ENCODE assay signal across 9 mouse cellular contexts in the genomic region with DNA sequence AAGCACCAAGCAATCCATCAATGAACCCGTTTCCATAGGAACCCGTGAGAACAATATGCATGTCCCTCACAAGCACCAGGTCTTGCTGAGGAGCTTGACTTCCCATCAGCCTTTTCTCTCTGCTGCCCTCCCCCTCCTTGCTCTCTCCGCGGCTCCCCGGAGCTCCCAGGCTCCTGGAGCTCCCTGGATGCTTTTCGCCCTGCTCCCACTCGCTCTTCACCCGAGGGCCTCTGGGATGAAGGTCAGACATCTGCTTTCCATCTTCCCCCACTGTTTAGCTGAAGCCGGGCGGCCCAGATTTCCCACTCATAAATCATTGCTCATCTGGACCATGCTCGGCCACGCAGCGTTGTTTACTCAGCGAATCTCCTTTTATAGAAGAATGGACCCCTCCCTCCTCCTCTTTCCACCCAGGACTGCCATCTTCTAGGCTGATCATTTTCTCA.
DNase-seq lines count a peak whose midpoint lies in the region; ATAC-seq and TF ChIP-seq lines count a peak whose summit lies in the region.
"Had no signal": no experiment of that assay in that cellular context is flagged by ENCODE, and none has a peak within 500 bp of the region (broad histone marks: within the 10 kb centered on the region; RNA-seq: fewer than 3 reads in every experiment).

No protein-coding gene starts in this region.

- no peak for TF ChIP-seq CTCF in midbrain, postnatal 0 days (IDR thresholded peaks at IDR 0.05)

- peak overlapping the region; percentile 88 for H3K27ac ChIP-seq in intestine, embryonic 14.5 days (ENCODE audit: low read depth)
- H3K27ac ChIP-seq in midbrain, postnatal 0 days (ENCODE audit: low read depth, low read length), result peak overlapping the region; percentile 81
- H3K27ac ChIP-seq: macrophage had no signal

- no peak overlapping the region for H3K4me3 ChIP-seq in intestine, embryonic 14.5 days (ENCODE audit: low read depth, low read length)
- H3K4me3 ChIP-seq in midbrain, postnatal 0 days (ENCODE audit: low read depth, low read length), result 0 out of 2 replicates have a peak overlapping the region, but pooled peaks have one; percentile 13

- peak; percentile 91 for ATAC-seq in intestine, embryonic 14.5 days (replicated peaks; ENCODE audit: low FRiP score, low TSS enrichment, low read depth)
- peak; percentile 90 for ATAC-seq in midbrain, postnatal 0 days (ENCODE audit: low FRiP score)

- peaks cover 34% of the 10 kb centered on the region for H3K4me1 ChIP-seq in intestine, embryonic 14.5 days (replicated peaks; ENCODE audit: control insufficient read depth, insufficient read depth, low read length)
- peaks cover 8% of the 10 kb centered on the region; the same call in 1 of the 2 replicates for H3K4me1 ChIP-seq in midbrain, postnatal 0 days (ENCODE audit: insufficient read depth, low read length)

- 3% methylated on average over 14 of the region's 14 CpGs for WGBS in intestine, embryonic 14.5 days
- WGBS in midbrain, postnatal 0 days, result 1% methylated on average over 14 of the region's 14 CpGs

- no peaks in the 10 kb centered on the region for H3K9me3 ChIP-seq in intestine, embryonic 14.5 days (ENCODE audit: control insufficient read depth, low read length)
- H3K9me3 ChIP-seq in midbrain, postnatal 0 days (ENCODE audit: low read length), result no peaks in the 10 kb centered on the region

- H3K9ac ChIP-seq in intestine, embryonic 14.5 days (ENCODE audit: low read length), result no peak overlapping the region
- 0 out of 2 replicates have a peak overlapping the region, but pooled peaks have one; percentile 36 for H3K9ac ChIP-seq in midbrain, postnatal 0 days (replicated peaks; ENCODE audit: low read length, poor library complexity, severe bottlenecking)

- no peaks in the 10 kb centered on the region for H3K27me3 ChIP-seq in intestine, embryonic 14.5 days (replicated peaks; ENCODE audit: control insufficient read depth, insufficient read depth, low read length)
- no peaks in the 10 kb centered on the region for H3K27me3 ChIP-seq in midbrain, postnatal 0 days (ENCODE audit: insufficient read depth, low read length)

- H3K36me3 ChIP-seq in intestine, embryonic 14.5 days (ENCODE audit: control insufficient read depth, insufficient read depth, low read length), result no peaks in the 10 kb centered on the region
- H3K36me3 ChIP-seq in midbrain, postnatal 0 days (ENCODE audit: insufficient read depth, low read length), result no peaks in the 10 kb centered on the region

- H3K4me2 ChIP-seq in intestine, embryonic 14.5 days (ENCODE audit: low read length), result peak overlapping the region; percentile 32
- peak overlapping the region; percentile 46 for H3K4me2 ChIP-seq in midbrain, postnatal 0 days (ENCODE audit: low read depth, low read length, poor library complexity, severe bottlenecking)

- peak; percentile 17 for DNase-seq in ZHBTc4 (ENCODE audit: low read depth, low spot score)
- peak; percentile 89 for DNase-seq in embryo, embryonic 11 days
- peak; percentile 51 to 55 for DNase-seq in gastrocnemius, postnatal 36 days
- peak; percentile 89 for DNase-seq in intestine, embryonic 14.5 days (ENCODE audit: low spot score)
- DNase-seq in left cerebral cortex, postnatal 14 days (ENCODE audit: low spot score in 2 of 2), result peak; percentile 42 to 52
- peak; percentile 84 for DNase-seq in midbrain, postnatal 0 days (ENCODE audit: low spot score)
- DNase-seq in testis, postnatal 10 days (ENCODE audit: low spot score), result peak; percentile 53
- DNase-seq in spleen, adult 12 weeks (ENCODE audit: low spot score), result no peak

- intact Hi-C loops in gastrocnemius, postnatal 36 days (cut with DNase I), result no loop called here
- intact Hi-C loops in left cerebral cortex, postnatal 14 days (cut with DNase I), result no loop called here
